Mouse (Mus musculus) kidney, adult 8-10 months (tissue): ENCODE measurements around the gene Spen.
A peak's percentile ranks its signal among the peaks of the same experiment; 100 is the strongest.

Source experiments
- DNase-seq, 2 experiments: peaks; one replicate each; pipeline ENCODE4 v3.0.0; 2022

The Spen gene

DNA sequence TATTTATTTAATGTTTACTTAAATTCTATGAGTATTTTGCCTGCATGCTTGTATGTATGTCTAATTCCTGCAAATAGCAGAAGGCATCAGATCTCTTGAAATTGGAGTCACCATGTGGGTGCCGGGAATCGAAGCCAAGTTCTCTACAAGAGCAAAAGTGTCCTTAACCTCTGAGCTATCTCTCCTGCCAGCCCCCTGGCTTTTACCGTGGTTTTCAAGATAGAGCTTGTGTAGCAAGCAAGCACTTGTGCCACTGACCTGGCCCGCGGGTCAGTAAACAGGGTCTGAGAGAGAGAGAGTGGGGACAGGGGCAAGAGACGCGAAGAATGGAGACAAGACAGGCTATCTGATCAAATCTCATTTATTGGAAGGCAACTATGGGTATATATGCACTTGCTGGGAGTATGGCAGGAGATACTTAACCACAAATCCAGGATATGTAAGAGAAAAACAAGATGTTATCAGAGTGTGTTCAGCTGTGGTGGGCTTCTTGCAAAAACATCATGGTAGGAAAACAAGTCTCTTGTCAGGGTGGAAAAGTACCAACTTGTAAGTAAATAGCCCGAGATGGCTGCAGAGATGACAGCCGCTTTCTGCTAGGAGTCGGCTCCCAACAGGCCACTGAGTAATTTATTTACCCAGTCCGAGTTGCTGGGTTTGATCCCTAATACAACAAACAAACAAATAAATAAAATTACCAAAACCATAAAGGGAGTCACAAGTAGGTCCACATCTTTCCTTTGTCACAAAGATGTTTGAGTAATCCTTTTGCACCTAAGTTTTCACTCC, 94.6 kb downstream of the Spen start:
- DNase-seq: no peak

DNA sequence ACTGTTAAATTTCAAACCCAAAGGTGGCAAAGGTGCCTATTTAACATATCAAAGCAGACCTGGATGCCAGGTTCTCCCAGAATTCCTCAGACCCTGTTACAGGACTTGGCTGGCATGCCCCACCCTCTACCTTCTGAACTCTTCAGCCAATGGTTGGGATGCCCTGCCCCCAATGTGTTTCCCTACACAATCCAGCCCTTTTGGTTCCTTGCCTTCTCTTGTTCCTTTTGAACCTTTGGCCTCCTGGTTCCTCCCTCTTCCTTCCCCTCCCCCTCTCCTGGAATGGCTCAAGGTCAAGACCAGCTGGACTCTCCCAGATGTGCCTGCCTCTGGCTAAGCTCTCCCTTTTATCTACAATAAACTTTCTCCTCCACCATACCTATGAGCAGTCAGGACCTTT, 97.5 kb downstream of the Spen start:
- DNase-seq: peak; percentile 75 to 87

DNA sequence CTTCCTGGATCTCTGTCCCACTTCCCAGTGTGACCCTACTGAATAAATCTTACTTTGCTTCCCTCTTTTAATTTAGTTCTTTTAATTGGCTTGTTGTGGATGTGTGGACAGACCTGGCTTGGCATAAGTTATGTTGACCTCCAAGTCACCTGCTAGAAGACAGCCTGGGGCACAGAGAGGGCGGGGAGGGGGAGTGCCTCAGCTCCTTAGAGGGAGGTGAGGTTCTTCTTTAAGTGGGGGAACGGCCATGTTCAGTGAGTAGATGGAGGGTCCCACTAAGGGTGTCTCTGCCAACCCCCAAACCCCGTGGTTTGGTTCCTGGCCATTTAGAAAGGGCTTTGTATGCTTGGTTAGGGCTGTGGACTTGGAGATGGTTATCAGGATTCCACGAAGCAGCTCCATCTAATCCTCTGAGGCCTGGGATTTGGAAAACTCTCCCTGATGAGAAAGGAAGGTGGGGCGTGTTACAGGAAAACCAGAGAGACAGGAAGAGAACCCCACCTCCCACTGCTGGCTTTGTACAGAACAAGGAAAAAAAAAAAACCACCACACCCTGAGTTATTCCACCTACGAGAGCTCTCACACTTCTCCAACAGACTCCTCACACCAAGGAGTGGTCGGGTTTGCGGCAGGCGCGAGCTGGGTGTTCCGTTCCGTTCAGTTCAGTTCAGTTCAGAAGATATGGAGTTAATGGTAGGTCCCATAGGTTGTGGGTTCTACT, 99.2 kb downstream of the Spen start:
- peak; percentile 50 to 71 for DNase-seq

DNA sequence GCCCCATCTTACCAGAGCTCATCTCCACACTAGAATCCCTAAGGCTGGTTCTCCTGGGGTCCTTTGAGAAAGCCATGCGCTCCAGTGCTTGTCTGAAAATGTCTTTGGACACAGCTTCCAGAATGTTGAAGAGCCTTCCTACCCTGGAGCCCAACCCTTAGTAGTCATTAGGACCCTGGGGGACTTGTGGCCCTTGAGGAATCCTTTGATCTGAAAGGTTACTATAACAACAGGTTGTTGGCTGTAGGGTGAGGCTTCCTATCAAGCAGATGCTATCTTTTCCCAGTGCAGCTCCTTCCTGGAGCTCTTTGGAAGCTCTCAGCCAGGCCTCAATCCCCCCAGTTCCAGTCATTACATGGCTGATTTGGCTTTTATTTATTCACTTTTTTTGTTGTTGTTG, 102.4 kb downstream of the Spen start, which contains the start of gene Srarp:
Gene Srarp (minus strand): TSS at position 132 of the 400 bp plus-strand sequence.
- no peak for DNase-seq

DNA sequence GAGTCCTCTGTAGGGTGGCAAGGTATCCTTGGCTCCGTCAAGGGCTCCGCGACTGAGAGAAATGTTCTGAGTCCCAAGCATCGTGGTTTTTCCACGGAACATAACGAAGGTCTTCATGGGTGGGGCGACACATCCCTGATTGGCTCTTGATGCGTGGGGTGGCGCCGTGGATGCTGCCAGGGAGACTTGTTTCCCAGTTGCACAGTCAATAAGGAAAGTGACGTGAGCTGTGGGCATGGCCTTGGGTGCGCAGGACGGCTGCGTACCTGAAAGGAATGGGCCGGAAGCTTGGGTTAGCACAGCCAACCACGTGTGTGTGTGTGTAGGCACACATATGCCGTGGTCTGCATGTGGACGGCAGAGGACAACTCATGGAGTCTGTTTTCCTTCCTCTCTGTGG, 105.2 kb downstream of the Spen start:
- no peak for DNase-seq

DNA sequence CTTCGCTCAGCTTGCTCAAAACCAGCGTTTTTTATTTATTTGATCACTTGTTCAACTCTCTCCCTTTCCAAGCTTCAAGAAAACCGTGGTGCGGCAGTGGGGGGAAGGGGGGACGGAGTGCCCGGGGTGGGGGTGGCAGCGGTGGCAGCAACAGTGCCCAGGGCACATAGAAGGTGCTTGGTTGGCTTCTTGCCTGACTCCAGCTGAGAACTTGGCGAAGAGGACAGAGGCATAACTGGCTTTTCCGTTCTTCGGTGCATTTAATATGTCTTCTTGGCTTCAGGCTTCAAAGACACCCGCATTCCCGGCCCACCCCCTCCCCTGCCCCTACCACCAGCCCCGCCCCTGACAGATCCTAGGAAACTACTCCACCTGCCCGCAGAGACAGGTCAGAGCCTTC, 105.7 kb downstream of the Spen start:
- DNase-seq: peak in 1 of 2 experiments; percentile 40

DNA sequence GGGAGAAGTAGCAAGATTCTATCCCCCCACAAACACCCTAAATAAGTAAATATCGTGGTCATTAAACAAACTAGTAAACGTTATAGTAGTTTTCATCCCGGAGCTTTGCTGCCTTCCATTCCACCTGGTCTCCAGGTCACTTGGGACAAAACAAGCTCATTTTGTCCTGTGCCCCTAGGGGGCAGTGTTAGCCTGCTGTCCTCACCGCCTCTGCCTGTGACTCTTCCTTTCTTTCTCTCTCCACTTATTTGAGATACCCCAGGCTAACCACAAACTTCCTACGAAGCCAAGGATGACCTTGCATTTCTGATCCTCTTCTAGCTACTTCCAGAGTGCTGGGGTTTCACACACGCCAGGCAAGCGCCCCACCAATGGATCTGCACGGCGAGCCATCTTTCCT, 107.4 kb downstream of the Spen start:
- DNase-seq: peak; percentile 70 to 83

DNA sequence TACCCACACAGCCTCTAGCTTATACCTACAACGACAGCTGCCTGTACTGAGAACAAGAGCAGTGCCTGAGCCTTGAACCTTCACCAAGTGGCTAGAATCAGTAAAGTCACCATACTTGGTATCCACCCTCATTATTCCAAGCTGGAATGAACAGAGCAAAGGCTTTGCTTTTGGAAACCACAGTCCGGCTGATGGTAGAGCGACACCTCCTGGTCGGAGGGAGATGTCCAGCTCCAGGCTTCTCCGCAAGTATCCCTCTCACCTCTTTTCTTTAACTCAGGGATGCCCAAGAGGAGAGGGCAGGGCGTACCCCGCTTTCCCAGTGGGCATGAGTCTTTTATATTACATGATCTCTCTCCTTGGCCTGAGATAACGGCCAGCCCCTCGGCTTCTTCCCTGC, 108.5 kb downstream of the Spen start:
- peak; percentile 54 to 72 for DNase-seq

DNA sequence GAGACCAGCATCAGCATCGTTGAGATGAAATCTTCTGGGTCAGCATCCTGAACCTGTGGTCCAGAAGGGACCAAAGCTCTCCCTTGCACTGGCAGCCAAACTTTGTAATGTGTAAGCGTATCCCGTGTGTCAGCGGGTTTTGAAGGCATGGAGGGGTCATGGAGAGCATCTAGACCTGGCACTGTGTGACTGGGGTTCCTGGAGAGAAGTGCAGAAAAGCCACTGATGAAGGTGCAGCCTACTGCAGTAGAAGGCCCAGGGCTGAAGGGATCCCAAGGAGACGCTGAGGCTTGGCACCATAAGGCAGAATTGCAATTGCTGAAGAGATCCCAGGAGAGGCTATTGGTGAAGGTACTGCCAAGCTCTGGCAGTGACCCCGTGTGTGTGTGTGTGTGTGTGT, 109.0 kb downstream of the Spen start:
- DNase-seq: no peak

DNA sequence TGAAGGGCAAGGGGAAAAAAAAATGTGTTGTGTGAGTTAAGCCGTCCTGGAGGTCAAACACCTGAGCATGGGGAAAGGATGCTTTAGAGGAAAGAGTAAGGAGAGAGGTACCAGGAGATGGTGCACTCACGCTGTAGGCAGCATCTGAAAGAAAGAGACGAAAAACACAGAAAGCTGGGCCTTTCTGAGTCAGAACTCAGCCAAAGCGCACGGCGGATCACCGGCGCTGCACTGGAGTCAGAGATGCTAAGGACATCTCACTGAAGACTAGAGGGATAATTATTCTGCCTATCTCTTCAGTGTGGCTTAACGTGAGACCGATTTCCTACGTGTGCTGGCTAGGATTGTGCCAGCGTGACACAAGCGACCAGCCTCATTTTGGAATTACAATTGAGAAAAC, 110.5 kb downstream of the Spen start:
- no peak for DNase-seq

DNA sequence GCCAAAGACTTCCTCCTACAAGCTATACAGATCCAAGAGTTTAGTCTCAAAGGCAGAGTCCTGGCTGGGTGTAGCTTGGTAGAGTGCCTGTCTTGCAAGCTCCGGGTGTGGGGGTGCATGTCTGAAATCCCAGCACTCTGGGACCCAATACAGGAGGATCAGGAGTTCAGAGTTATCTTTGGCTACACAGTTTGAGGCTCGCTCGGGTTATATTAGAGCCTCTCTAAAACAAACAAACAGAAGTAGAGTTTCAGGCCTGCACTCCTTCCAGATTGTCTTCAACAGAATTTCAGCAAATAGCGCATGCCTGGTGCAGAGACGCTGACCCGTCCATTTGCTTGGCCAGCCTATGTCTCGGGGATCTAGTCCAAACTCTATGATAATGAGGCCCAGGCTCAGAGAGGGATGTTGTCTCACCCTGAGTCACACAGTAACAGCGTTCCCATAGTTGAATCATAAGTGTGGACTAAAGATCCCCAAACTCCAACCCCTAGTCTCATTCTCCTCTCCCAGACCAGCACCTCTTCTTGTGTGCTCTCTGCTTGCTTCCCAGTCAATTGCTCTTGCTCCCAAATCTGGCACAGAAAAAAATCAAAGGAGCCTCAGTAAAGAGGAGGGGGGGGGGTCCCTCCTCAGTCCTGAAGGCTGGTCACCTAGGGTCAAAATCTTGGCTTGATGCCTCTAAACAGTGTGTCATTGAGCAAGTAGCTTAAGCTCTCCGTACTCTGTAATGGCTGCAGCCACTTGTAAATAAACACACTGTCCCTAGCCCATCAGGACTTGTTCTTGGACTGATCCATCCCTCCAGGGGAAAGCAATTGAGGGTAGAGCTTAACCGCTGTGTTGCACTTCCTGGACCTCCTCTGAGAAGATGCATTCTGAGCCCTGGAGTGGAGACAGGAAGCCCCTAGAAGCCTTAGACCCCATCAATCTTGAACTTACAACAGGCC, 111.3 kb downstream of the Spen start:
- no peak for DNase-seq

DNA sequence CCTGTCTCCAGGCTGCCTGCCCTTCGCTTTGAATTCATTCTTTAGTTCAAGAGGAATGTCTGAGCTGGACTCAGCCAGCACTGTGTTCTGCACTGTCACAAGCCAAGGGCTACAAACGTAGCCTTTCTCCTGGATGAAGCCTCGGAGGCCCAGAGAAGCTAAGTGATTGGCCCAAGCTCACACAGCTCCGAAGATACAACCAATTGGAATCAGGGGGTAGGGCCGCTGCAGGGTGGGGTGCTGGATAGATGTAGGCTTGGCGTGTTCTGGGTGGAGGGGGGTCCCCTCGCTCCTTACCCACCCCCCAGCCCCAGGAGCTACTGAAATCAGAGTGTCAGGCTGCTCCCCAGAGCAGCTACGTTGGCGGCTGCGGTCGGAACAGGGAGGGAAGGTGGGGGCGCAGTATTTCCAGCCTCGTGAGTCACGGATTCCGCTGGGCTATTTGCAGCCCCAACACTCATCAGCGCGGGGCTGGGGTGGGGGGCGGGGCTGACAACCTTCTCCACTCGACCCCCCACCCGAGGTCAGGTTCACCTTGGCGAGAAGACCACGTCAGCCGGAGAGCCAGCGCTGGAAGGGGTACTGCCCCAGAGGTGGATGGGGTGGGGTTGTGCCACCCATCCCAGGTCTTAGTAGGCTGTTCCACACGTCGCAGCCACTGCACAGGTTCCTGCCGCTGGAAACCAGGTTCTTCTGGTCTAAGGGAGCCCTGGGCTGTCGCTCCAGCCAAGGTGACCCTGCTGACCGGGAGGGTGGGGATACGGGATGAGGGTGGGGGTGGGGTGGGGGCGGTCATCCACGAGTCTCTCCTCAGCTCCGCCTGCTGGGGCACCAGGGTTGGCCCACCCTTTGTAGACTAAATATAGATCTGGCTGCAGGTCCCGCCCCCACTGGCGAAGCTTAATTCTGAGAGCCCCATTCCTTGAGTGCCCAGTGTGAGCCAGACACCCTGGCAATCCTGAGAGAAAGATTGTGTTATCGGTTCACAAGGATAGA, 112.6 kb downstream of the Spen start:
- peak; percentile 61 to 80 for DNase-seq

DNA sequence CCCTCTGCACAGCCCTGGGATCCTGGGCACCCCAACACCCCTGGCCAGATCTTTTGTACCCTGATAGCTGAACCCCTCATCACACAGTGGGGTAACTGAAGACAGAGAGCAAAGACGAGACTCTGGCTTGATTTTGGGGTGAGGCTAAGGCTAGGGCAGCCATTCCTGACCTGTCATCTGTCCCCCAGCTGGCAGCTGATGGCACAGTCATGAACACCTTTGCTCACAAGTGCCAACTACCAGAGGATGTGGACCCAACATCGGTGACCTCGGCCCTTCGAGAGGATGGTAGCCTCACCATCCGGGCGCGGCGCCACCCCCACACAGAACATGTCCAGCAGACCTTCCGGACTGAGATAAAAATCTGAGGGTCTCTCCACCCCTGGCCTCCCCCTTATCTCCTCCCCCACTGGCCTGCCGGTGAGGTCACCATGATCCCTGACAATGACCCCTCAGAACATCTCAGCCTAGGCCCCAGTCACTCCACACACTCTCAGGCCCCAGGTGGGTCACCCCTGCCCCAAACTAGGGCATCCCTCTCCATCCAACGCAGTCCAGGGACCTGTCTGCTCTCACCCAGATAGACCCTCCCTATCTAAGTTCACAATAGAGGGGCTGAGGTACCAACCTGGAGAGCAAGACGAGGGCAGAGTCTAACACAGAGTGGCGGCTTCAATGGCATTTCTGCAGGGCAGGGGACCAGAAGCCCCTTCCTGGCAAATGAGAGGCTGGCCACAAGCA, 114.5 kb downstream of the Spen start:
- DNase-seq: no peak

DNA sequence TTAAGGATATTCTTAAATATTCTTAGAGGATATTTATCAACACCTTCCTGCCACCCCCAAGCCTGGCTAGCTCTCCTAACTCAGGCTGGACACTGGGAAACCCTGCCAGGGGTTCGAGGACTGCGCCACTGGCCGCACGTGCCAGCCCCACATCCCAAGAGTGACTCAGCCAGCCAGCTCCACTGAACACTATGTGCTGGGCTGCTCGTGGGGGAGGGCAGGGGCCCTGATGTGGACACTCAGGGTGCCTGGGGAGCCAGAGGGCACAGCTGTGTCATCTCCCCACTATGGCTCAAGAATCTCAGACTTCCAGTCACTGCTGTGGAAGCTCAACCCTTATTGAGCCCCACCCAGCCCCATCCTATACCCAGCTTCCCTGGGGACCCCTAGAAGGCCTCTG, 115.1 kb downstream of the Spen start:
- DNase-seq: no peak

DNA sequence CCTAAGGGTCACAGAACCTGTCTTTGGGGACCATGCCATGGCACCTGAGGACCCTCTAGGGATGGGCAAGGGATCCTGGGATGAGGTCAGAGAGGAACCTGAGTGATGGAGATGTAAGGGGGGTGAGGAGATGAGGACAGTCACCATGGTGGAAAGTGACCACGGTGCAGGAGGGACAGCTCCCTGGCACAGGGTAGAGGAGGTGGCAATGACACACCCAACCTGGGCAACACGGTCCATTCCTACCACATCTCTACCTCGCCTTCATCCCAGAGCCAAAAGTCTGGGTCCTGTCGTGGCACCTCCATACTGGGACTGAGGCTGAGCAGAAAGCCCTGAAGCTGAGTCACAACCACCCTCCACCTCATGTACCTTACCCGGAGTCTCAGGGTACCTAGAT, 115.6 kb downstream of the Spen start:
- no peak for DNase-seq

DNA sequence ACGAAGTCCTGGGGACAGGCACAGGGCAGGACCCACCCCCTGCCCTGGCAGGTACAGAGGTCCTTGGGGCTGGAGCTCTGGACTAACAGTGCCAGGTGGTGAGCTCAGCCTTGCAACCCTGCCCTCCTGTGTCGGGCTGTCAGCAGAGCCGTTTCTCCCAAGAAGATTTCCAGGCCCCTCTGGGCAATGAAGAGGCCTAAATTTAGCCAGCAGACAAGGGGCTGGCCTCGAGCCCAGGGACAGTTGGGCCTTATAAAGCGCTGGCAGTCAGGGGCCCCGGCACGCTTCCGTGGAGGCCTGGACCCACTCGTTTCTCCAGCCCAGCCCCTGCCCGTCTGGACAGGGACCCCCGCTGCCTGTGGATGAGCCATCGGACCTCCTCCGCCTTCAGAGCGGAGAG, 117.0 kb downstream of the Spen start:
- no peak for DNase-seq

DNA sequence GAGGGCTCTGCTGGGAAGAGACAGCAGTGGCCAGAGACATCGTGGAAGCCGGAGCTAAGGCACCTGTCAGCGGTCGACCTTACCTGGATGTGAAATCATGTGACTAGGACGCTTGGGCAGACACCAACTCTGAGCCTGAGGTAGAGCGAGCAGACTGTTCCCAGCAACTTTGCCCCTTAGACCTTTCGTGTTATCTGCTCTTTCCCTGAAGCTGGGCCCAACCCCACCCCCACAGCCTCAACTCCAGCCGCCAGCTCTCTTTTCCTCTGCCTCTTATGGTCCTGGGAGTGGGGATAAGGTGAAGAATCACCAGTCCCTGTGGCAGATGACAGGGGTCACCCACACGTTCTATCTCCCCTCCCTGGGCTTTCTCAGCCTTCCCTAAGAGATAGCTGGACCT, 117.5 kb downstream of the Spen start:
- no peak for DNase-seq

DNA sequence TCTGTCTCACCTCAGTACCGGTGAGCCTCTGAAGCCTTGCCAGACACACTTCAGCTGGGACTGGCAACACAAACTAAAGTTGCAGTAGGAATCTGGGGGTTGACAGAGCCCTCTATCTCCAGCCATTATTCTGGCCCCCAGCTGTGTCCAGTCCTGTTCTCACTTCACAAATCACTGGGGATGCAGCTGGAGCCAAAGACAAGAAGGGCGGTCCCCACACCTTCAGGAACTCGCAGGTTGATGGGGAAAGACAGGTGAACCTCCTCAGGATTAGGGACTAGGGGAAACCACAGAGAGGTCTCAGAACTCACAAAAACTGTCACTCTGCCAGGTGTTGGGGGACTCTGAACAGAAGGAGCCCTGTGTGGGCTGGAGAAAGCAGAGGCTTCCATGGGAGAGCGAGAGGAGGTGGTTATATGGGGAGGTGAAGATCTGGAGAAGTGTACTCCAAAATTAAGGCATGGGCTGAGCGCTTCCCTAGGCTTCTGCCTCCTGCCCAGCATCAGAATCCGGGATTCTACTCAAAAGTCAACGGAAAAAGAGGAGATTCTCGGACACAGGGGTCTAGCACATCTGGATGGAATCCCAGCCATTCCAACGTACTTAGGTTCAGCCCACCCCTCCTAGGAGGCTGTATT, 118.1 kb downstream of the Spen start, which contains the start of gene Hspb7:
Gene Hspb7 (plus strand): TSS at position 588 of the 638 bp plus-strand sequence.
- no peak for DNase-seq

DNA sequence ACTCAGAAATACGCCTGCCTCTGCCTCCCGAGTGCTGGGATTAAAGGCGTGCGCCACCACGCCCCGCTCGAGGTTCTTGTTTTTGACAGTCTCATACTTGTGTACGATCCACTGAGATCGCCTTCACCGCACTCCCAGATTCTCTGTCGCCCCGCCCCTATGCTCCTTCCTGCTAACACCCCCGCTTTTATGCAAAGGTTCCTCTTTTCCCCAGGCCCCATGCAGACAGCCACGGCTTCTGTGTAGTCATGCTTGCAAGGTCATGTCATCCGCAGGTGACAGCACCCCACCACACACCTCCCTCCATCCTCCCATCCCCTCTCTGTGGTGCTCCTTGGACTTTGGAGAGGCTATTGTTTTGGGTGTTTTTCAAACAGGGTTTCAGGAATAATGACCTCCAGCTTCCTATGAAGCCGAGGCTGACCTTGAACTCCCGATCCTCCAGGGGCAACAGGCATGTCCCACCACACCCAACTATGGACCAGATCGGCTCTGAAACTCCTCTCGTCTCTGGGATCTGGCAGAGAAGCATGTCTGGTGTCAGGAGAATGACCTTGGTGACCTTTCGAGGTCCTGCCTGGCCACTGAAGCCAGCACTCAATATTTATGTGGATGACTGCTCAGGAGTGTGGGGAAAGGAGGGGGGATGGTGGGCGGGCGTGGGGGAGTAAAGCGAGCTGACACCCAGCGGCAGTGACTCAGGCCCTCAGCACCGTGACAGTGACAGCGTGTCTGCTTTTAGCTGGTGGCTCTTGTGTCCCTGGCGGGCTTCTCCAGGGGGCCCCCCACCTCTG, 118.8 kb downstream of the Spen start:
- no peak for DNase-seq
